Mouse (Mus musculus) stomach, embryonic 14.5 days (tissue): ENCODE data around the gene Iqsec1. TPM values are rescaled to one million over a fixed set of nuclear protein-coding genes. Genes with fewer than 3 reads are reported as not detected.
A peak's percentile ranks its signal among the peaks of the same experiment; 100 is the strongest.

Experiments
- ATAC-seq: fragments of 200-750 bp; cut with Nextera tagmentation; 2 replicates; pipeline ENCODE4 v1.8.0; 2017; ENCODE audit warnings: low read depth, moderate TSS enrichment; ENCODE audit not compliant: insufficient number of reproducible peaks, insufficient read depth, low FRiP score
- H3K27ac ChIP-seq: fragments of 300-500 bp; sonication (generic); 2 replicates; pipeline ENCODE4 v1.5.1; 2014; ENCODE audit warnings: mild to moderate bottlenecking, low read length, moderate library complexity, mixed read lengths
- H3K27me3 ChIP-seq: fragments of 300-500 bp; sonication (generic); 2 replicates; pipeline ENCODE4 v1.6.1; 2014; ENCODE audit warnings: low read length, control low read depth, mixed read lengths; ENCODE audit not compliant: control insufficient read depth, insufficient read depth
- H3K36me3 ChIP-seq: fragments of 300-500 bp; sonication (generic); 2 replicates; pipeline ENCODE4 v1.6.1; 2014; ENCODE audit warnings: mild to moderate bottlenecking, control low read depth, low read length, moderate library complexity, mixed read lengths; ENCODE audit not compliant: control insufficient read depth, insufficient read depth
- H3K4me1 ChIP-seq: fragments of 300-500 bp; sonication (generic); 2 replicates; pipeline ENCODE4 v1.6.1; 2014; ENCODE audit warnings: low read length, control low read depth, mixed read lengths; ENCODE audit not compliant: control insufficient read depth, insufficient read depth
- H3K4me2 ChIP-seq: fragments of 300-500 bp; sonication (generic); replicated peaks from 2 replicates; pipeline ENCODE4 v1.6.1; 2014; ENCODE audit warnings: low read depth, low read length, control low read depth
- H3K4me3 ChIP-seq: fragments of 300-500 bp; sonication (generic); 2 replicates; pipeline ENCODE4 v1.5.1; 2014; ENCODE audit warnings: low read depth, low read length, control low read depth
- H3K9ac ChIP-seq: fragments of 300-500 bp; sonication (generic); replicated peaks from 2 replicates; pipeline ENCODE4 v1.6.1; 2014; ENCODE audit warnings: low read depth, mild to moderate bottlenecking, control low read depth, low read length, moderate library complexity, mixed read lengths
- H3K9me3 ChIP-seq: fragments of 300-500 bp; sonication (generic); 2 replicates; pipeline ENCODE4 v1.6.1; 2016; ENCODE audit warnings: low read depth, low read length, control low read depth; ENCODE audit not compliant: control insufficient read depth
- WGBS: fragments of 180-500 bp; shearing (Covaris S2); extraction: QIAGEN DNeasy Blood & Tissue Kit; methylation state at CpG from one replicate; pipeline ENCODE4 v1.1.7; 2014; 5-methylcytosine and 5-hydroxymethylcytosine counted together
- polyA plus RNA-seq: library from polyadenylated mRNA; unstranded; fragments of >200 nt; fragmentation: Nextera tagmentation; extraction: Ambion mirVana; gene quantifications from 2 replicates; pipeline ENCODE4 v1.2.1, GENCODE M21; 2014

The Iqsec1 gene
- polyA plus RNA-seq, 1 experiment from 2014 or later, result 16.0 TPM

- no peaks in the 10 kb centered on the region for H3K36me3 ChIP-seq
- H3K4me3 ChIP-seq, result no peak overlapping the region
- H3K9ac ChIP-seq, result no peak overlapping the region
- 69% methylated on average over 7 of the region's 7 CpGs for WGBS
- H3K4me2 ChIP-seq, result no peak overlapping the region
- no peak for ATAC-seq
- no peaks in the 10 kb centered on the region for H3K27me3 ChIP-seq
- H3K9me3 ChIP-seq, result no peaks in the 10 kb centered on the region
- no peak overlapping the region for H3K27ac ChIP-seq
- no peaks in the 10 kb centered on the region for H3K4me1 ChIP-seq
Measured at GRCm38 (mm10) chr6:90754927-90755612, 233.4 kb downstream of the Iqsec1 start.

- H3K4me1 ChIP-seq, result no peaks in the 10 kb centered on the region
- WGBS, result 84% methylated on average over 2 of the region's 2 CpGs
- no peak overlapping the region for H3K27ac ChIP-seq
- H3K4me2 ChIP-seq, result no peak overlapping the region
- H3K9me3 ChIP-seq, result no peaks in the 10 kb centered on the region
- no peak for ATAC-seq
- no peak overlapping the region for H3K9ac ChIP-seq
- no peak overlapping the region for H3K4me3 ChIP-seq
- no peaks in the 10 kb centered on the region for H3K27me3 ChIP-seq
- H3K36me3 ChIP-seq, result no peaks in the 10 kb centered on the region
Measured at GRCm38 (mm10) chr6:90754093-90754492, 234.4 kb downstream of the Iqsec1 start.

DNA sequence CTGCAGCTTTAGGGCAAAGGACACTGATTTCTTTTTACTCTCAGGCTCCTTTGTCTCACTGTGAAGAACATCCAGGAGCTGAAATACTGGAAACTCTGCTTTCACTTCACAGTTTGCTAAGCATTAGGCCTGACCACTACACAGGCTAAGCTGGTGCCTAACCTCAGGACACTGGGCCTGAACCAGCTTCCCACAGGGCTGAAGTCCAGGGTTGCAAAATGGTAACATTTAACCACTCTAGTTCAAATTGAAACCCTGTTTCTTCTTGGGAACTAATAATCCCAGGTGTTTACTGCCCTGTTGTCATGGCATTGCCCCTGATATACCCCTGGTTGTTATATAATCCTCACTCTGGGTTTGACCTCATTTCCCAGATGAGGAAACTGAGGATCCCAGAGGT lies 234.8 kb downstream of the Iqsec1 start:
- Histone ChIP-seq H3K4me1 (no peaks in the 10 kb centered on the region), H3K27ac (no peak overlapping the region), H3K27me3 (no peaks in the 10 kb centered on the region), H3K4me2 (no peak overlapping the region), H3K4me3 (no peak overlapping the region), H3K36me3 (no peaks in the 10 kb centered on the region), H3K9me3 (no peaks in the 10 kb centered on the region), H3K9ac (no peak overlapping the region)
- ATAC-seq, result no peak

GRCm38 (mm10) chr6:90751624-90752023 lies 236.9 kb downstream of the Iqsec1 start:
- no peak overlapping the region for H3K9ac ChIP-seq
- H3K27ac ChIP-seq, result no peak overlapping the region
- no peak for ATAC-seq
- H3K36me3 ChIP-seq, result no peaks in the 10 kb centered on the region
- no peaks in the 10 kb centered on the region for H3K4me1 ChIP-seq
- no peak overlapping the region for H3K4me2 ChIP-seq
- no peak overlapping the region for H3K4me3 ChIP-seq
- no peaks in the 10 kb centered on the region for H3K9me3 ChIP-seq
- WGBS, result 71% methylated on average over 3 of the region's 3 CpGs
- no peaks in the 10 kb centered on the region for H3K27me3 ChIP-seq

- no peak overlapping the region for H3K9ac ChIP-seq
- 0 out of 2 replicates have a peak, but pooled peaks have one; percentile 29 for ATAC-seq
- no peaks in the 10 kb centered on the region for H3K36me3 ChIP-seq
- H3K27me3 ChIP-seq, result no peaks in the 10 kb centered on the region
- H3K4me3 ChIP-seq, result no peak overlapping the region
- WGBS, result 36% methylated on average over 2 of the region's 2 CpGs
- no peak overlapping the region for H3K27ac ChIP-seq
- no peaks in the 10 kb centered on the region for H3K4me1 ChIP-seq
- no peak overlapping the region for H3K4me2 ChIP-seq
- no peaks in the 10 kb centered on the region for H3K9me3 ChIP-seq
Measured at GRCm38 (mm10) chr6:90750091-90750490, 238.4 kb downstream of the Iqsec1 start.

DNA sequence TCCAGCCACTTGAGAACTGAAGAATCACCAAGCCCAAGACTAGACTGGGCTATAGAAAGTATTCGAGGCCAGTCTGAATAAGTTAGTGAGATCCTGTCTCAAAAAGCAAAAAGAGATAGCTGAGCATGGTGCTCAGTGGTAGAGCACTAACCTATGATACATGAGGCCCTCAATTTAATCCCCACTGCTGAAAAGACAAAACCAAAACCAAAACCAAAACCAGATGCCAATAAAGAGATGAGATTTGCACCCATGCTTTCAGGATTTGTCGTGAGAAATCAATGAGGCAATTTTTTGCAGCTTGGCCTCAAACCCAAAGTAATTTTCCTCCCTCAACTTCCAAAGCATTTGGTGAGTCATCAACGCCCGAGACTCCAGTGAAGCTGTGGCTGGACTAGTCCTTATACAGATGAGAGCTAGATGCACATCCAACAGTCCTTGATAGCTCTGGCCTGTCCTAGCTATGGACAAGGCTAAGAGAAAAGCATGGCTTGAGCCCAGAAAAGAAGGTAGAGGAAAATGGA lies 239.0 kb downstream of the Iqsec1 start:
- no peaks in the 10 kb centered on the region for H3K27me3 ChIP-seq
- H3K4me2 ChIP-seq, result no peak overlapping the region
- no peak overlapping the region for H3K9ac ChIP-seq
- ATAC-seq, result no peak
- H3K4me1 ChIP-seq, result no peaks in the 10 kb centered on the region
- H3K36me3 ChIP-seq, result no peaks in the 10 kb centered on the region
- H3K9me3 ChIP-seq, result no peaks in the 10 kb centered on the region
- H3K4me3 ChIP-seq, result no peak overlapping the region
- H3K27ac ChIP-seq, result no peak overlapping the region
- WGBS, result 80% methylated on average over 4 of the region's 4 CpGs

DNA sequence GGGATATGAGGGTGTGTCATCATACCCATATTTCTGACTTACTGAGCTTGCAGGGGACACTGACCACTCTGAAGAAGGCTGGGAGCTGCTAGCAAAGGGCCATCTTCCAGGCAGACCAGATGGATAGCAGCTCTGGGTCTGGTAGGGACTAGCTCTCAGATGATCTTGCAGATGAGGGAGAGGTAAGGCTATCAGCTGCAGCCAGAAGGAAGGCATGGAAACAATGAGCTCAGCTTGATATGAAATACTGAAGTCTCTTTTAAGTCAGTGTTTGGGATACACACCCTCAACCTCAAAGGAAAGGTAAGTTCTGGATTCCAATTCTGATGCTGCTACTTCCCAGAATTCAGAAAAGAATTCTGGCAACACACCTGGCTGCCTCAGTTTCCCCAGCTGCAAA lies 239.5 kb downstream of the Iqsec1 start:
- H3K9me3 ChIP-seq, result no peaks in the 10 kb centered on the region
- no peak overlapping the region for H3K27ac ChIP-seq
- no peaks in the 10 kb centered on the region for H3K4me1 ChIP-seq
- H3K4me3 ChIP-seq, result no peak overlapping the region
- no peaks in the 10 kb centered on the region for H3K36me3 ChIP-seq
- no peak overlapping the region for H3K4me2 ChIP-seq
- ATAC-seq, result no peak
- no peaks in the 10 kb centered on the region for H3K27me3 ChIP-seq
- no peak overlapping the region for H3K9ac ChIP-seq

DNA sequence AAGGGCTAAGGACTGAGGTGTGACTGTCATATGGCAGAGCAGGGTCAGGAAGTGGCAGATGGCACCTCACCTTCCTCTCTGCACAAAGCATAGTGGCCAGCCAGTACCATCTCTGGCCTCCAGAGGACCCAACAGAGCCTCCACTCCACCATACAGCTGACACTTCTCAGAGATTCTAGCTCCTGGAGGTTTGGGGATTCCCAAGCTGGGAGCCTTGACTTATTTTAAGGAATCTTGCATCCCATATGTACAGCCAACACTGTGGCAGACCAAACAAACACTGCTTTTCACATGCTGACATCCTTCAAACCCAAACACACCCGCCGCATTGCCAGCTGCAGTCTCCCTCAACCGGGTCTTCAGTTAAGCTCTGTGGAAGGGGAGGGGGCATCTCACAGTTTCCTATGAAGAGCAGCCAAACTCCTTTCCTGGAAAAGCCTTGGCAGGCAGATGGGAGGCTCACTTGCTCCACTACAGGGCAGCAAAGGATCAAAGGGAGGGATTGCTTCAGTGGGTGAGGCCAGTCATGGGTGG lies 242.1 kb downstream of the Iqsec1 start:
- 36% methylated on average over 3 of the region's 3 CpGs for WGBS
- ATAC-seq, result no peak
- H3K9ac ChIP-seq, result no peak overlapping the region

More for the DNA sequence above, 242.1 kb downstream of the Iqsec1 start:
- no peak overlapping the region for H3K4me3 ChIP-seq
- H3K9me3 ChIP-seq, result no peaks in the 10 kb centered on the region
- no peaks in the 10 kb centered on the region for H3K27me3 ChIP-seq
- H3K36me3 ChIP-seq, result no peaks in the 10 kb centered on the region
- no peak overlapping the region for H3K4me2 ChIP-seq
- H3K27ac ChIP-seq, result no peak overlapping the region
- no peaks in the 10 kb centered on the region for H3K4me1 ChIP-seq
